Mouse (Mus musculus): ENCODE measurements around the gene Aurkb.

DNA sequence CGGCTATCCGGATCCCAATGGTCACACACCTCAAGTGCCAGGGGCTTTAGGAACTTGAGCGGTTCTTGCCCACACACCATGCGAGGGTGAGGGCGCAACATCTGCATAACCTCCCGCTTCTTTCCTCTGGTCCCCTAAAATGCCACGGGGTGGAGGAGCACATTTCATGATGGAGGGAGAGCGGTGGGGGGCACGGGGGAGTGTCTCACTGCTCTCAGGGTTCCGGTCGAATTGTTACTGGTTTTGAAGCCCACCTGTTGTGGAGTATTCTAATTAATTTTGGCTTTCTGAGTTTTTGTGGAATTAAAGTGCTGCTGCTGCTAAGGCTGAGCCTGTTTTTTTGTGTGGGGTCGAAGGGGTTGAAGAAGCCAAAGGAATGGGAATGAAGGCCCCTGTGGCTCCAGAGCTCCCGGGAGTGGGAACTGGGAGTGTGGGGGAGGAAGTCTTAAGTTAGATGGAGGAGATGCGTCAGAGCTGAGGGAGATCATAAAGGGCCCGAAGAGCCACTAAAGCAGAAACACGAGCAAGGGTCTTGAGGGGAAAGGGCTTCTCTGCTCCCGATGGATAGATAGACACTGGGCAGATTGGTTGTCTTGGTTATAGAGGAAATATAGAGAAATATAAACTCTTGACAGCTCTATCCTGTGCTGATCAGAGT lies 15.9 kb downstream of the Aurkb start:
- TF ChIP-seq POLR2A (IDR thresholded peaks at IDR 0.05; ENCODE audit: insufficient read depth, low read depth, low read length) (no peak), CTCF (IDR thresholded peaks at IDR 0.05) (no peak)

All from heart, adult 2 months (tissue).